Mouse (Mus musculus) kidney, postnatal 10 days (tissue): ENCODE measurements around the gene Msx2.

ENCODE experiments used
- DNase-seq: peaks from one replicate; pipeline ENCODE4 v3.0.0; 2021; ENCODE audit warnings: mixed read lengths

The Msx2 gene

GRCm38 (mm10) chr13:53464441-53465001 is 8.4 kb downstream of the Msx2 start:
- no peak for DNase-seq

DNA sequence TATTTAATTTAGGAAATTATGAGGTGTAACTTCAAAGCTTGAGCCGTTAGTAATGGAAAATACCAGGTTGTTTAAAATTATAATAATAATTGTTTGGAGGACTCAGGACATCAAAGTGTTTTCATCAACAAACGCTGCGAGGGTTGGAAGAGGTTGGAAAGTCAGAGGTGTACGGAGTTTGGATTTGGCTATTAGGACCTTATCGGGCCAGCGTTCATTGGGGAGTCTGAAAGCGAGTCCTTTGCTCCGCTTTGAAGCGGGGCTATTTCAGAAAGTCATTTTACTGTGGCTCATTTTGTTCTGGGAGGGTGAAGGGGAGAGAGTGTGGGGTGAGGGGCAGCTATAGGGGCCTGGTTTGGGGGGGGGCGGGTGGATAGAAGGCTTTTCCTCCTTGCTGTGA is 8.9 kb downstream of the Msx2 start:
- DNase-seq, result no peak

DNA sequence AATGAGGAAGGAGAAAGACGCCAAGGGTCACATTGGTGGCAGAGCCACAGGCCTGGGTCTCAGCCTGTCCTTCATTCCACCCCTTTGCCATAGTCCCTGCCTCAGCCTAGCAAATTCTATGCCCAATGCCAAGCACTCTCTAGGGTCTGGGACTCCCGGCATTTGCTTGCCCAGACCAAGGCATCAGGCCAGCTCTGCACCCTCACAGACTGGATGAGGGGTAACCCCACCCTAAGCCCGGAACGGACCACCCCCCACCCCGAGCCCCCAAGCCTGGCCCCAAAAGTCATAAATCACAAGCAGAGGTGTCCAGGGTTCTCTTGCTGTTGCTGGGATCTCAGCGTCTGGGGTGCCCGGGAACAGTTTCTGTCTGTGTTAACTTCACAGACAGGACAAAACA is 9.8 kb downstream of the Msx2 start:
- no peak for DNase-seq

DNA sequence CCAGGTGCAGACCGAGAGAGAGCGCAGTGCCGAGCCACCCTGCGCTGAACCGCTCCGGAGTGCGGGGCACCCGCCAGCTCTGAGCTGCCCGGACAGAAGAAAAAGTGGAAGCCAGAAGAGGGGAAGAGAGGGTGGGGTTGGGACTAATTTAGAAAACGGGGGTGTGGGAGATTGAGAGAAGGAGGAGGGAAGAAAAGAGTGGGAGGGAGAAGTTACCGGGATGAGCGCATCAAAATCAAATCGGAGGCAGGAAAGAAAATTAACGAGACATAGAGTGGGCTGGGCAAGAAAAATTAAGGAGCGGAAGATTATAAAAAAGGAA is 10.3 kb downstream of the Msx2 start:
- DNase-seq, result no peak

DNA sequence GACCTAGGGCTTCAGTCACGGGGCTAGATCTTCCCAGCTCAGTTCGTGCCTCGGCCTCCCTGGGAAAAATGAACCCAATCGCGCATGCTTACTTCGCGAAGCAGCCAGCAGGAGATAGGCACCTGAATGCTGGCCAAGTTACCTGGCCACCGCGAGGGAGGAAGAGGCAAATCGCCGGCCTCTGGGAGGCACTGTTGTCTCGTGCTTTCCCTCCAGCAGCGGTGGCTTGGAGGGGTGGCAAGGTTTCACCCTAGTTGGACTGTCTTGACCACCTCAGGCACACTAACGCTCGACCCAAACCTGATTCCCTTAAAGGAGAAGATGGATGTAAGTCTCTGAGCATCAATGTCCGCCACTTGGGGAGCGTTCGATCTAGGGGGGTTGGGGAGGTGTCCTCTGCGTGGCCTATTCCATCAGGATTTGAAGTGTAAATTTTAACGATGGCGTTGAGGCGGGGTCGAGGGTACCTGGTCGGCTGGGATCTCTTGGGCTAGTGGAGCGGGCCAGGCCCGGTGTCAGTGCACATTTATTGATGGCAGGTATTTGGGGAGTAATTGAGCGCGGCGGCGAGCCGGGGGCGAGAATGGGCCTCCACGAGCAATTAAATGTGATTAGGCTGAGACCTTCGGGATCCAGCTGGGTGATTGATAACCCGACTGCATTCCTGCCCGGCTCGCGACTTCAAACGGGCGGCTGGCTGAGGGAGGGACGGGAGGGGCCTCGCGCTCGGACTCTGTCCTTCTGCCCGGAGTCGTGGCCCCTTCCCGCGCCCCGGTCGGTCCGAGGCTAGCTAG is 10.8 kb downstream of the Msx2 start:
- DNase-seq, result peak; percentile 58

- DNase-seq, result no peak
Measured at GRCm38 (mm10) chr13:53461346-53461745, 11.5 kb downstream of the Msx2 start.

DNA sequence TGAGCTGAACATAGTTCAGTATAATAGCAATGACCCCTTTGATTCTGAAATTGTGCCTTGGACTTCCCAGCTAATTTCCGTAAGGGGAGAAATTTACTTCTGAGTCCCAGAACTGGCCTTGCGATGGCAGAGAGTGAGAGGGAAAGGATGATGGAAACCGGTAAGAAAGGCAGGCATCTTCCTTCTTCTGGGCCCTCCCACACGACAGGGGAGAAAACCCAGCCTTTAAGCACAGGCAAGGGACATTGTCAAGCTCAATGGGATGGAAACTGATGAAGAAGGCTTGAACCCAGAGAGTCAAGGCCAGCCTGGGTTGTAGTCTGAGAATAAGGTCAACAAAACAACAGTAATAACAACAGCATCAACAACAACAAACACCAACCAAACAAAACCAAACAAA is 14.1 kb downstream of the Msx2 start:
- DNase-seq, result no peak

- DNase-seq, result no peak
Measured at GRCm38 (mm10) chr13:53454794-53455672, 17.8 kb downstream of the Msx2 start.

DNA sequence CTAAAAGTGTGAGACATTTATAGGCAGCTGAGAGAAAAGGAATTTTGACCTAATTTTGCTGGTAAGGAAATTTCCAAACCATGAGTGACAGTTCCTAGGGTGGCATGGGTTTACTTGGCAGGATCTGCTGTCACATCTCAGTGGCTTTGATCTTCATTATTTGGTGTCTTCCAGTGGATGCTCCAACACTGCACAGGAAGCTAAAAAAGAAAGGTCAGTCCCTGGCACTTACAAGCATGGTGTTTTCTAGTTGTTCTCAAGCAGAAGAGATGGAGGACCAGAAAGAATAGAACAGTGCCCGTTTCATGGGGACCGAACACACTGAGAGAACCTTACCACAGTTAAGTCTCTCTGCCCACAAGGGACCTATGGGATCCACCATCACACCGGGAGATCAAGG is 18.9 kb downstream of the Msx2 start:
- no peak for DNase-seq

- peak; percentile 30 for DNase-seq
Measured at GRCm38 (mm10) chr13:53447609-53448008, 25.3 kb downstream of the Msx2 start.

DNA sequence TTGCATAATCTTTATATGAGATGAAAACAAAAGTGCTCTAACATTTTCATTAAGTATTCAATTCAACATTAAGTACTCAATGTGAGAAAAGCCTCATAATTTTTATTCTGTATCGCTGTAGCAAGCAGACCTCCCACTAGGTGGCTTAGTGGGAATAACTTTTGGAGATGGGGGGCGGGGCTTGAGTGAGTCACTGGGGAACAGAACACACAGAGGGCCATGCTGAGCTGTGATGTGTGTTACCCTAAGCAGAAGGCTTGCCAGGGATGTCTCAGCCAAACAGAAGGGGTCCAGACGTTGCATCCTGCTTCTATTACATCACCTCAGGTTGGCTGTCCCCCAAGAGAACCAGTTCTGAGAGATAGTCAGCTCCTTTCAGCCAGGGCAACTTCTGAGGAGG is 29.3 kb downstream of the Msx2 start:
- peak; percentile 74 for DNase-seq

DNA sequence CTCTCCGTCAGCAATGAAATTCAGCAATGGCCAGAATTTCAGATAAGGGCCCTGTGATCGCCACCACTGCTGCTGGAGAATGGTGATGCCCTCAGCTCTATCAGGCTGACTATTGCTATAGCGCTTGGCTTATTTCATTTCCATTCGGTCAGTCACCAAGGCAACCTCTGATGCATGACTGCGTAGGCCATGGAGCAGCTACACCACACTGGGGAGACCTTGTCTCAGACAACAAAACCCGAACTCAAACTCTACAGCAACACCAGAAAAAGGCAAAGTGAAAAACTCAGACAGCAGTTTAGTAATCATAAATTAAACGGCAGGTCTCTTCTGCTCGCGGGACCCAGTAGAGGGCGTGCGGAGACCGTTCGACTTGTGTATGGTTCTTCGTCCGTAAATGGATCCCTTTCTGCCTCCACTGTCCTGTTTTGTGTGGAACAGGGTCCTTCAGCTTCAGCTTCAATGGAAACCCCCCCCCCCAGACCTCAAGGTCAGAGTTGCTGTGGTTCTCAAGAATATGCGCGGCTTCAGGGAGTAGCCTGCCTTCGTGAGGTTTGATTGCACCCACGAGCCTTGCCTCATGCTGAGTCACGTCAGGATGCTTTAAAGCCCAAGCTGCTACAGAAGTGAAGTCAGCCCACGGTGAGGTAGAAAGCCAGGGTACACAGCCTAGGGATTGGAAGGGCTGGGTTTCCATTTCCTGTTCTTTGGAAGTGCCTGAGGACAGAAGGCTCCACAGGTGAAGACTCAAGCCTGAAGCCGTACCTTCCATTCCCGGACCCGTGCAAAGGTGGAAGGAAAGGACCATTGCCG is 30.5 kb downstream of the Msx2 start:
- peak; percentile 50 for DNase-seq

DNA sequence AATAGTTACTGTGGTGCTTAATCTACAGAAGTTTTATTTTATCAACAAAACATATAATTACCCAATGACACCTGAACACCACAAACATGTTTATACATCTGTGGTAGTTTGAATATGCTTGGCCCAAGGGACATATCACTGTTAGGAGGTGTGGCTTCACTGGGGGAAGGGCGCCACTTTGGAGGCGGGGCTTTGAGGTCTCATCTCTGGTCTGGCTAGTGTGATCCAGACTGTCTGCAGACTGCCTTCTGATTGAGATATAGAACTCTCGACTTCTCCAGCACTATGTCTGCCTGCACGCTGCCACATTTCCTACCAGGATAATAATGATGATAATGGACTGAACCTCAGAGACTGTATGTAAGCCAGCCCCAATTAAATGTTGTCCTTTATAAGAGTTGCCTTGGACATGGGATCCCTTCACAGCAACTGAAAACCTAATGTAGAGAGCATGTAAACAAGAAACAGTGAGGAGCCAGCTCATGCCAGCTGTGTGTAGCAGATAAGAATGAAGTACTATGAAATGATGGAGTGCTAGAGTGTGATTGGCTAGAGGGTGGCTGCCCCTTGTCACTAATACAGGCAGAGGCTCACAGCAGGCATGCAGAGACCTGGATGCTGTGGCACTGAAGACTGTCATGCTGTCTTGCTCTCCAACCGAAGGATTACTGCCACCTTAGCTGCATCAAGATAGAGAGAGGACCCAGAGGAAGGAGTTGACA is 31.4 kb downstream of the Msx2 start:
- DNase-seq, result no peak

DNA sequence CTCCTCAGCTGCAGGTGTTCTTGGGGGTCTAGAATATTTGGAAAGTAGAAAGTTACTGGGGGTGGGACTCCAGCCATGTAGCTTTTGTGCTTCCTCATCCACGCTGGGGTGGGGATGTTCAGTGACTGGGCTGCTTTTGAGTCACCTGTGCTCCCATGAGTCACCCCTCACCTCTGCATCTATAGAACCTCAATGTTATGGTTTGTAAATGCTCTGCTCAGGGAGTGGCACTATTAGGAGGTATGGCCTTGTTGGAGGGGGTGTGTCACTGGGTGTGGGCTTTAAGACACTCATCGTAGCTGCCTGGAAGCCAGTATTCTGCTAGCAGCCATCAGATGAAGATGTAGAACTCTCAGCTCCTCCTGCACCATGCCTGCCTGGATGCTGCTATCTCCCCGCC is 32.9 kb downstream of the Msx2 start:
- DNase-seq, result no peak

DNA sequence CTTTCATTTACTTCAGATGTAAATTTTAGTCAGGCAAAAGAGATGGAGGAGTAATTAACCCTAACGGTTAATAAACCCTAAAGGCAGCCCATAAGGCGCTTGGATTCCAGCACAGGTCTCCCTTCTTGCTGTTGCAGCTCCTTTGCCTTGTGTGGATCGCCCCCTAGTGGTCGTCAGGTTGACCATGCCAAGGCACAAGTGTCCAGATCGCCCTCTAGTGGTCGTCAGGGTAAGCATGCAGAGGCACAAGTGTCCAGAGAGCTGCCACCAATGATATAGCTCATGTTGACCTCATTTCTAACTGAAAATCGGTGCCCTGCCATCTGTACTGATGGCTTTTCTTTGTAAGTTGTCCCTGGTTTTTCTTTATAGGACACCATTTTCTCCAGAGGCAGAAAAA is 46.4 kb downstream of the Msx2 start:
- DNase-seq, result peak; percentile 88

- no peak for DNase-seq
Measured at GRCm38 (mm10) chr13:53421189-53421588, 51.7 kb downstream of the Msx2 start.

DNA sequence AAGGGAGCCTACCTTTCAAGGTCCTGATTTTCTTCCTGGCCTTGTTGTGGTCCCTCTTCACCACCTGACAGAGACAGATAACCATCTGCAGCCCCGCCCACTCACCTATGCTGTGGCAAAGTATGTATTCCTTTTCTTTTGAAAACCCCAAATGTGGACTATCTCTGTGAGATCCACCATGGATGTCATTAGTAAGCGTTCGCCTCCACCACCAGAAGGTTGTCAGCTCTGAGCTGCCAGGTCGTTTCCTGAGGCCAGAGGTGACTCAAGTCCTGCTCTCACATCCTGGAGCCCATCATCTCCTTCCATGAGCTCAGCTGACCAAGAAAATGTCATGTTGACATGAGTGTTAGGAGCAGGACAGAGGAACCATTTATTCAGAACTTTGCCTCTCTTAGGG is 52.1 kb downstream of the Msx2 start:
- DNase-seq, result no peak

GRCm38 (mm10) chr13:53419681-53420080 is 53.2 kb downstream of the Msx2 start:
- DNase-seq, result no peak

- DNase-seq, result no peak
Measured at GRCm38 (mm10) chr13:53417701-53418100, 55.2 kb downstream of the Msx2 start.
